Mouse (Mus musculus) cerebellum, adult 2 months (tissue): ENCODE measurements around the gene Elmsan1.

ENCODE experiments used
- CTCF ChIP-seq: fragments of 200-500 bp; IDR thresholded peaks from 2 replicates; pipeline ENCODE4 v1.5.1; 2011; ENCODE audit warnings: low read depth, mild to moderate bottlenecking, control low read depth, low read length, moderate library complexity, borderline replicate concordance; ENCODE audit not compliant: insufficient read depth
- POLR2A ChIP-seq: fragments of 200-500 bp; IDR thresholded peaks from 2 replicates; pipeline ENCODE4 v1.6.1; 2011; ENCODE audit warnings: low read length, control low read depth, borderline replicate concordance; ENCODE audit not compliant: insufficient read depth

- TF ChIP-seq CTCF (no peak), POLR2A (no peak)
Observed at GRCm38 (mm10) chr12:84142281-84143050, 76.2 kb downstream of the Elmsan1 start.
